Mouse (Mus musculus) CD4-positive, CD25-positive, alpha-beta regulatory T cell, adult 9 weeks (primary cell): ENCODE results near the gene Zfp747. TPM values are rescaled to one million over a fixed set of nuclear protein-coding genes. Genes with fewer than 3 reads are reported as not detected.

Experiments
- polyA plus RNA-seq: library from polyadenylated mRNA; unstranded; fragments of 100-300 nt; shearing (Covaris generic); gene quantifications from one replicate; pipeline ENCODE4 v1.2.1, GENCODE M21; 2017

Gene Zfp747
- polyA plus RNA-seq = 24.7 TPM

DNA sequence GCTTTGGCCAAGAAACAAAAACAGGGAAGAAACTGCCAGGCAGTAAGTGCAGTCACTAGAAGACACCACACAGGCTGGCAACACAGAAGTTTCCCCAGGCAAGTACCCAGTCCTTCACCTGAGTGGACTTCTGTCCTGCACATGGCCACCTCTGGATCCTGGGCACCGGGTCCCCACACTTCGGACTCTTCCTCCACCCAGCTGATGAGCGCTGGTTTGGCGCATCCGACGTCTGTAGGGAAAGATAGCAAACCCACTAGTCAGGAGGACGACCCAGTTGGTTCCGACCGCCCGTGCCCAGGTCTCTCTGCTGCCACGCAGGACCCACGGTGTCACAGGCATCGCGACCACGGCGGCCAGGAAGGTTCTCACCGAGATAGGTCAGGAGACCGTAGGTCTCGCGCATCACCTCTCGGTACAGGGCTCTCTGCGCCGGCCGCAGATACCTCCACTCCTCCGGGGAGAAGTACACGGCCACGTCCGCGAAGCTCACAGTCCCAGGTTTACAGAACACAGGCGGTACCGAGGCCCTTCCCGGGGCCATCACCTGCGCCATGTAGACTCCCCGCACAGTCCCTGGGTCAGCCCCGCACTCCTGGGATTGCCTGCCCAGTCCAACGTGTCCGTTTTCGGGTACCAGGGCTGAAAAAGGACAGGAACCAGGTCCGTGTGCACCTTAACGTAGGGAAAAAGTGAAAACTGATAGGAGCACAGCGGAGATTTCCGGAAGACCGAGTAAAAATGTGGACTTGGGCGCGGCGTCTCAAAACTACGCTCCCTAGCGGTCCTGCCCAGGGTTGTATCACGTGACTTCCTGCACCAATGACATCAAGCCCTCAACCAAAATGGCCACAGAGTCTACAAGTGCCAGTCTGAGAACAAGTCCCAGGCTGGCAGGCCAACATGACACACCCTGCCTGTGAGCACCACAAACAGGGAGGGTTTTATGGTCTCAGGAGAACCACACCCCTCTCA lies at the start of gene Zfp747:
Zfp747 (minus strand) TSS at position 780 of the 975 bp plus-strand sequence.

DNA sequence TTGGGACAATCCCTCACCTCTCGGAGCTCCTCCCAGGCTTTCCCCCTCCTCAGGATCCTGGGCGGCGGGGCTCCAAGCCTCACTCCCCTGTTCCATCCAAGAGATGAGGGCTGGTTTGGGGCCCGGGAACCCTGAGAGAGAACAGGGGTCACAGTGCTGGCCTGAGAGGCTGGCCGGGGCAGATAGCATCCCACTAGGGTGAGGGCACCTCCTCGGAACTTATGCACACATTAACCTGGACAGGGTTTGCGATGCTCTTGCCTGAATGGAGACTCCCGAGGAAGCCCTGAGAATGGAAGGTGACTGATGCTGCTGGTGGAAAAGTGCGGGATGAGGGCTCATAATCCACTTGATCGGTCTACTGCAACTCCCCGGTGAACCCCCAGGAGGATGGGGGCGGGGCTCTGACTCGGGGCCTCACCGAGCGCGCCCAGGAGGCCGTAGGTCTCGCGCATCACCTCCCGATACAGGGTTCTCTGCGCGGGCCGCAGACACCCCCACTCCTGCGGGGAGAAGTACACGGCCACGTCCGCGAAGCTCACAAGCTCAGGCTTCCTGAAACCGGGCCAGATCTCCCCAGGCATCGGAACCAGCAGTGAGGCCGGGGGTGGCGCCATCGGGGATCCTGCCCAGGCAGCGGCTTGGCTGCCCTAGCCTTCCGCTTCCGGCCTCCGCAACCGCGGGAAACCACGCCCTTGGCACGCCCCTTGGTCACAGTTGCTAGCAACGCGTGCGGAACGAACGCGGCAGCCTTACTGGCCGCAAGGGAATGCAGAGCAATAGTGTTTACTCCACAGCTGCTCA lies 45.7 kb upstream of the Zfp747 start, which contains the start of gene Zfp688:
Zfp688 (minus strand) TSS at position 681 of the 804 bp plus-strand sequence.

DNA sequence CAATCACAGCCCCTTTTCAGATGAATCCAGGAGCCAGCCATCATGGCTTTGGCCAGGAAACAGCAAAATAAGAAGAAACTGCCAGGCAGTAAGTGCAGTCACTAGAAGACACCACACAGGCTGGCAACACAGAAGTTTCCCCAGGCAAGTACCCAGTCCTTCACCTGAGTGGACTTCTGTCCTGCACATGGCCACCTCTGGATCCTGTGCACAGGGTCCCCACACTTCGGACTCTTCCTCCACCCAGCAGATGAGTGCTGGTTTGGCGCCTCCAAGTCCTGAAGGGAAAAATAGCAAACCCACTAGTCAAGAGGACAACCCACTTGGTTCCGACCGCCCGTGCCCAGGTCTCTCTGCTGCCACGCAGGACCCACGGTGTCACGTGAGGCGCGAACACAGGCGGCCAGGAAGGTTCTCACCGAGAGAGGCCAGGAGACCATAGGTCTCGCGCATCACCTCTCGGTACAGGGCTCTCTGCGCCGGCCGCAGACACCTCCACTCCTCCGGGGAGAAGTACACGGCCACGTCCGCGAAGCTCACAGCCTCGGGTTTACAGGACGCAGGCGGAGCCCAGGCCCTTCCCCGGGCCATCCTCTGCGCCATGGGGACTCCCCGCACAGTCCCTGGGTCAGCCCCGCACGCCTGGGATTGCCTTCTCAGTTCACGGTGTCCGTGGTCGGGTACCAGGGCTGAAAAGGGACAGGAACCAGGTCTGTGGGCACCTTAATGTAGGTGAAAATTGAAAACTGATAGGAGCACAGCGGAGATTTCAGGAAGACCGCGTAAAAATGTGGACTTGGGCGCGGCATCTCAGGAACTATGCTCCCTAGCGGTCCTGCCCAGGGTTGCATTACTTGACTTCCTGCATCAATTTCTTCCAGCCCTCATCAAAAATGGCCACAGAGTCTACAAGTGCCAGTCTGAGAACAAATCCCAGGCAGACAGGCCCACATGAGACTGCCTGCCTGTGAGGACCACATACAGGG lies 30.4 kb upstream of the Zfp747 start, which contains the start of gene Zfp764:
Zfp764 (minus strand) TSS at position 821 of the 986 bp plus-strand sequence.

DNA sequence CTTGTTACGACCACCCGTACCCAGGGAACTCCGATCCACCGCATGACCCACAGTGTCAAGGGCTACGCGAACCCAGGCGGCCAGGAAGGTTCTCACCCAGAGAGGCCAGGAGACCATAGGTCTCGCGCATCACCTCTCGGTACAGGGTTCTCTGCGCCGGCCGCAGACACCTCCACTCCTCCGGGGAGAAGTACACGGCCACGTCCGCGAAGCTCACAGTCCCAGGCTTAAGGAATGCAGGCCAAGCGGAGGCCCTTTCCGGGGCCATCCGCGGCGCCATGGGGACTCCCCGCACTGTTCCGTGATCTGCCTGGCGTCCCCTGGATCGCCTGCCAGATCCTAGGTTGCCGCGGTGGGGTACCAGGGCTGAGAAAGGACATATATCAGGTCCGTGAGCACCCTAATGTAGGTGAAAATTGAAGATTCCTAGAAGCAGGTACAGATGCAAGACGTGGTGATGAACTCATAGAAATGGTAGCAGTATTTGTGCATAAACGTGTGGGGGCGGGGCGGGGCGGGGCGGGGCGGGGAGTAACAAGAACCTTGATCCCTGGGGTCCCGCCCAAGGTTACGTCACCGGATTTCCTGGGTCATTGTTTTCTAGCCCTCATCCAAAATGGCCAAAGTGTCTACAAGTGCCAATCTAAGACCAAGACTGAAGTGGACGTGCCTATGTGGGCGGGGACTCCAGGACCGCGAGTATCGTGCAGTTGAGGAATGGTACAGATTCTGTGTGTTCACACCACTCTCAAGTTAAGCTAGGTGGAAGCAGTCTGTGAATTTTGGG lies 17.5 kb upstream of the Zfp747 start, which contains the start of gene E430018J23Rik:
E430018J23Rik (minus strand) TSS at position 473 of the 787 bp plus-strand sequence.

GRCm38 (mm10) chr7:127386641-127387392 lies 11.0 kb upstream of the Zfp747 start, which contains the start of gene 9130019O22Rik:
Gene 9130019O22Rik (minus strand): TSS chr7:127387166.

GRCm38 (mm10) chr7:127345512-127346325 lies 30.1 kb downstream of the Zfp747 start, which contains the start of gene Zfp768:
Gene Zfp768 (minus strand): TSS chr7:127345589.

Other genes with a start within 250 kb of the Zfp747 start
- gene Spn, start 238.2 kb downstream of the Zfp747 start, polyA plus RNA-seq = 84.5 TPM
- 81.8 TPM for gene Cd2bp2, start 180.0 kb downstream of the Zfp747 start, polyA plus RNA-seq
- 12.7 TPM for gene Tbc1d10b, start 167.6 kb downstream of the Zfp747 start, polyA plus RNA-seq
- gene Mylpf, start 167.2 kb downstream of the Zfp747 start, polyA plus RNA-seq = 22.7 TPM
- gene Zfp553, start 143.0 kb downstream of the Zfp747 start, polyA plus RNA-seq = 16.5 TPM
- gene Sept1, start 142.9 kb downstream of the Zfp747 start, polyA plus RNA-seq = 607 TPM
- 0.60 TPM for gene Zfp771, start 131.8 kb downstream of the Zfp747 start, polyA plus RNA-seq
- 51.4 TPM for gene Dctpp1, start 115.3 kb downstream of the Zfp747 start, polyA plus RNA-seq
- 12.5 TPM for gene Sephs2, start 102.0 kb downstream of the Zfp747 start, polyA plus RNA-seq
- 375 TPM for gene Itgal, start 79.8 kb downstream of the Zfp747 start, polyA plus RNA-seq
- 0.35 TPM for gene Zfp768, start 30.5 kb downstream of the Zfp747 start, polyA plus RNA-seq
- 9.9 TPM for gene 9130019O22Rik, start 11.1 kb upstream of the Zfp747 start, polyA plus RNA-seq
- gene E430018J23Rik, start 17.6 kb upstream of the Zfp747 start, polyA plus RNA-seq = 6.4 TPM
- gene Zfp764, start 30.8 kb upstream of the Zfp747 start, polyA plus RNA-seq = 17.3 TPM
- gene Zfp688, start 46.0 kb upstream of the Zfp747 start, polyA plus RNA-seq = 48.9 TPM
- 11.8 TPM for gene Zfp689, start 73.1 kb upstream of the Zfp747 start, polyA plus RNA-seq
- 141 TPM for gene Prr14, start 83.6 kb upstream of the Zfp747 start, polyA plus RNA-seq
- gene Fbrs, start 103.1 kb upstream of the Zfp747 start, polyA plus RNA-seq = 9.0 TPM
- gene Srcap, start 135.9 kb upstream of the Zfp747 start, polyA plus RNA-seq = 81.0 TPM
- gene Gm42715, start 143.5 kb upstream of the Zfp747 start, polyA plus RNA-seq = 10.2 TPM
- gene Tmem265, start 185.3 kb upstream of the Zfp747 start, polyA plus RNA-seq = 14.8 TPM
- 112 TPM for gene Phkg2, start 197.3 kb upstream of the Zfp747 start, polyA plus RNA-seq
- 0.48 TPM for gene Ccdc189, start 212.5 kb upstream of the Zfp747 start, polyA plus RNA-seq
- 154 TPM for gene Rnf40, start 212.7 kb upstream of the Zfp747 start, polyA plus RNA-seq
- gene Zfp629, start 239.7 kb upstream of the Zfp747 start, polyA plus RNA-seq = 2.3 TPM